Mouse (Mus musculus) retina, postnatal 7 days (tissue): ENCODE results near the gene Gm20532.
A peak's percentile ranks its signal among the peaks of the same experiment; 100 is the strongest.
"Not testable (repeated sequence)": the region's sequence is repeated elsewhere in the genome, so short reads cannot be mapped to it uniquely, and the experiment has no call there.

Experiments
- DNase-seq: peaks from one replicate; pipeline ENCODE4 v3.0.0-alpha.2; 2012; ENCODE audit warnings: low read depth, low spot score

The Gm20532 gene

GRCm38 (mm10) chr2:26646643-26647293 is 60.3 kb downstream of the Gm20532 start:
- DNase-seq: peak; percentile 89

- DNase-seq: no peak
Measured at GRCm38 (mm10) chr2:26654687-26655086, 68.2 kb downstream of the Gm20532 start.

DNA sequence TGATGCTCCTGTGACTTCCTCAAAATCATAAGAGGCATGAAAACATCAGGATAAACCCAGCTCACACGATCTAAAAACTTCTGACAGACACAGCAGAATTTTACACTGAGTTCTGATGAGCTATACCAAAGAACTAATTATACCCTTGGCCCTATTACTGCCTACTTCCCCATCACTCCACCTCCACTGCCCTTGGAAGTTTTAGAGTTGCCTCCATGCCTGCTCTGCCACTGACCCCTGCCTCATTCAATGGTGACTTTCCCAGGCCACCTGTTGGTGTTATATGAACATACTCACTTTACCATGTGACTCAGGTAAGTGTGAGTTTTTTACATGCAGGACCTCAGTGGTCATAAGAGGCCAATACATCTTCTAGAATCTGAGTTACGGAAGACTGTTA is 71.0 kb downstream of the Gm20532 start:
- no peak for DNase-seq

GRCm38 (mm10) chr2:26661143-26661752 is 74.8 kb downstream of the Gm20532 start:
- DNase-seq: no peak

- no peak for DNase-seq
Measured at GRCm38 (mm10) chr2:26661768-26662508, 75.5 kb downstream of the Gm20532 start.

DNA sequence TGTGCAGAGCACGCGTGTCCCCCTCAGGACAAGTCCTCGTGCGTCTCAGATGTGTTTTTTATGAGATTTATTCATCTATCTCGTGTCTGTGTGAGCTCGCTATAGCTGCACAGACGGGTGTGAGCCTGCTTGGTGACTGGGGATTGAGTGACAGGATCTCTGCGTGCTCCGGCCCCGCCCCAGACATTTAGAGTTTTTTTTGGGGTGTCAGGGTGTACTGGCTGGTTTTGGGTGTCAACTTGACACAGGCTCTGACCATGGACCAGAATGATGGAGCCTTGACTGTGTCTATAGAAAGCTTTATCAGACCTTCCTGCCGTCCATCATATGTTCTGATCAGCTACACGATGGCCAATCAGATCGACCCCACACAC is 76.1 kb downstream of the Gm20532 start:
- no peak for DNase-seq

DNA sequence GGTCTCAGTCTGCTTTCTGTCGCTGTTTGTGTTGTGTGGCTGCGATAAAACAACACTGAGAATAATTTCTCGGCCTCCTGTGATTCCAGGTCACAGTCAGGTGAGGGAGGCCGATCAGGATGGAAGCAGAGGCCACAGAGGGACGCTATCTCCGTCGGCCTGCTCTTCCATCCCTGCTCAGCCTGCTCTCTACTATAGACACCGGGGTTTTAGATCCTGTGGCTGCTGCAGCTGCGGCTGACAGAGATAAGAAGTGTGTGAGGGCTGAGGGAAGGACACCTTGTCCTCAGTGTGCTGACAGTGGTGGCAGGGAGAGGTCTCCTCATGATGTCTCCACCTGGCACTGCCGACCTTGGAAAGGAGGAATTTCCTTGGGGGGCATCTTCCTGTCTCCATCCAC is 76.7 kb downstream of the Gm20532 start:
- no peak for DNase-seq

GRCm38 (mm10) chr2:26663551-26663950 is 77.1 kb downstream of the Gm20532 start:
- not testable (repeated sequence) for DNase-seq

DNA sequence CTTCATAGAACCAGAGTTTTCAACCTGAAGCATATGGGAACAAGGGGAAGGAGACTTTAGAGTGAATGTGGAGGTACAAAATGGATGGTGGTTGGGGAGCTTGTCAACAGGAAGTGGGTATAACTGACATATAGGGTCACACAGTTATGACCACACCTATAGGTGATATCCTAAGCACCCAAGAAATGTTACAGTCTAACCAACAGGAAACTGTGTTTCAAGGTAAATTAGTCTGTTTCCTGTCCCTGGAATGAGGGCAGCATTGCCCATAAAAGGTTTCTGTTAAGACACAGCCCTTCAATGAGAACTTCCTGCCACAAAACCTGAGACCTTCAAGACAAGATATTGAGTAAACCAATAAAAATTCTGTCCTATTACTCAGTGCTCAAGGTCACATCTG is 82.3 kb downstream of the Gm20532 start:
- DNase-seq: no peak

DNA sequence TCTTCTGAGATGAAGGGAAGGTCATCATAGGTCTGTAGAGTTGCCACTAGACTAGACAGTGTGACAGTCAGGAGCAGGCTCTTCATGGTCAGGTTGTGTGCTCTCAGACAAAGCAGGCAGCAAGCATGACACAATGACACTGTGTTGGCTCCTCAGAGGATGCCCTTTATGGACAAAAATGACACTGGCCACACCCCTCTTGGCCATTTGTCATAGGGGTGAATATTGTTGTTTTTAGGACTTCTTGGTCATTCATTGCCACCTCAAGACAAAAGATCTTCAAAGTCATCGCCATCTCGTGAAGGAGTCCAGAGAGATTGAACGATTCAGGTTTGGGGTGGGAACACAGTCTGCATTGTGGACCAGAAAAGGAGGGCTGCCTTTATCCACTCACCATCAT is 84.7 kb downstream of the Gm20532 start, which contains the start of gene Lcn4:
Lcn4 (minus strand) TSS at position 101 of the 400 bp plus-strand sequence.
- DNase-seq: no peak
